Mouse (Mus musculus): ENCODE results near the gene Lrrc74a. TPM values are rescaled to one million over a fixed set of nuclear protein-coding genes. Genes with fewer than 3 reads are reported as not detected.

Gene Lrrc74a
- total RNA-seq (2014; rRNA removed): not detected in 2 replicates
- not detected in 2 replicates for polyA plus RNA-seq (2012; rRNA removed)

- no peak for DNase-seq (ENCODE audit: extremely low read depth, low read depth, low spot score)
- Histone ChIP-seq H3K27me3 (ENCODE audit: control insufficient read depth, insufficient read depth, low read length) (no peaks in the 10 kb centered on the region), H3K9ac (ENCODE audit: low read depth, low read length) (no peak within 1 kb of the TSS), H3K27ac (replicated peaks; ENCODE audit: insufficient read depth, low read depth, low read length) (no peak within 1 kb of the TSS), H3K4me3 (ENCODE audit: insufficient read depth, low read depth, low read length) (no peak within 1 kb of the TSS), H3K36me3 (ENCODE audit: control insufficient read depth, insufficient read depth, low read length) (no peaks in the 10 kb centered on the region), H3K79me2 (ENCODE audit: control insufficient read depth, insufficient read depth, low read length) (no peaks in the 10 kb centered on the region), H3K4me1 (ENCODE audit: control insufficient read depth, insufficient read depth, low read length) (no peaks in the 10 kb centered on the region)
- WGBS: 83% methylated on average over 8 of the region's 8 CpGs
- TF ChIP-seq CTCF (IDR thresholded peaks at IDR 0.05; ENCODE audit: low read depth, low read length): no peak
- TF ChIP-seq POLR2A (IDR thresholded peaks at IDR 0.05; ENCODE audit: extremely low read depth, insufficient read depth, low read length): no peak
These were observed at the start of gene Lrrc74a for GRCm38 (mm10) chr12:86734319-86734810. Gene Lrrc74a, plus strand, starts transcription at chr12:86734369.

GRCm38 (mm10) chr12:86685275-86685674 lies 48.9 kb upstream of the Lrrc74a start:
- 81% methylated on average over 9 of the region's 9 CpGs for WGBS
- DNase-seq (ENCODE audit: extremely low read depth, low read depth, low spot score): no peak
- no peaks in the 10 kb centered on the region for H3K36me3 ChIP-seq (ENCODE audit: control insufficient read depth, insufficient read depth, low read length)
- H3K9ac ChIP-seq (ENCODE audit: low read depth, low read length): no peak overlapping the region
- H3K79me2 ChIP-seq (ENCODE audit: control insufficient read depth, insufficient read depth, low read length): no peaks in the 10 kb centered on the region
- no peaks in the 10 kb centered on the region for H3K27me3 ChIP-seq (ENCODE audit: control insufficient read depth, insufficient read depth, low read length)
- H3K4me1 ChIP-seq (ENCODE audit: control insufficient read depth, insufficient read depth, low read length): no peaks in the 10 kb centered on the region; the same call in 1 of the 2 replicates
- no peak overlapping the region for H3K27ac ChIP-seq (replicated peaks; ENCODE audit: insufficient read depth, low read depth, low read length)
- no peak for TF ChIP-seq CTCF (IDR thresholded peaks at IDR 0.05; ENCODE audit: low read depth, low read length)
- TF ChIP-seq POLR2A (IDR thresholded peaks at IDR 0.05; ENCODE audit: extremely low read depth, insufficient read depth, low read length): no peak
- H3K4me3 ChIP-seq (ENCODE audit: insufficient read depth, low read depth, low read length): no peak overlapping the region

- 52% methylated on average over 13 of the region's 13 CpGs for WGBS
- DNase-seq (ENCODE audit: extremely low read depth, low read depth, low spot score): no peak
- H3K36me3 ChIP-seq (ENCODE audit: control insufficient read depth, insufficient read depth, low read length): no peaks in the 10 kb centered on the region
- H3K27ac ChIP-seq (replicated peaks; ENCODE audit: insufficient read depth, low read depth, low read length): no peak overlapping the region
- no peaks in the 10 kb centered on the region for H3K79me2 ChIP-seq (ENCODE audit: control insufficient read depth, insufficient read depth, low read length)
- no peak overlapping the region for H3K4me3 ChIP-seq (ENCODE audit: insufficient read depth, low read depth, low read length)
- TF ChIP-seq CTCF (IDR thresholded peaks at IDR 0.05; ENCODE audit: low read depth, low read length): no peak
- no peak for TF ChIP-seq POLR2A (IDR thresholded peaks at IDR 0.05; ENCODE audit: extremely low read depth, insufficient read depth, low read length)
- no peaks in the 10 kb centered on the region for H3K27me3 ChIP-seq (ENCODE audit: control insufficient read depth, insufficient read depth, low read length)
- no peak overlapping the region for H3K9ac ChIP-seq (ENCODE audit: low read depth, low read length)
- H3K4me1 ChIP-seq (ENCODE audit: control insufficient read depth, insufficient read depth, low read length): no peaks in the 10 kb centered on the region; the same call in 1 of the 2 replicates
These were observed 47.4 kb upstream of the Lrrc74a start for GRCm38 (mm10) chr12:86686551-86687330.

- no peaks in the 10 kb centered on the region for H3K36me3 ChIP-seq (ENCODE audit: control insufficient read depth, insufficient read depth, low read length)
- H3K4me3 ChIP-seq (ENCODE audit: insufficient read depth, low read depth, low read length): no peak overlapping the region
- no peaks in the 10 kb centered on the region; the same call in 1 of the 2 replicates for H3K4me1 ChIP-seq (ENCODE audit: control insufficient read depth, insufficient read depth, low read length)
- TF ChIP-seq POLR2A (IDR thresholded peaks at IDR 0.05; ENCODE audit: extremely low read depth, insufficient read depth, low read length) (no peak), CTCF (IDR thresholded peaks at IDR 0.05; ENCODE audit: low read depth, low read length) (no peak)
- no peaks in the 10 kb centered on the region for H3K79me2 ChIP-seq (ENCODE audit: control insufficient read depth, insufficient read depth, low read length)
- DNase-seq (ENCODE audit: extremely low read depth, low read depth, low spot score): no peak
- H3K27ac ChIP-seq (replicated peaks; ENCODE audit: insufficient read depth, low read depth, low read length): no peak overlapping the region; the same call in 1 of the 2 replicates
- no peak overlapping the region for H3K9ac ChIP-seq (ENCODE audit: low read depth, low read length)
- H3K27me3 ChIP-seq (ENCODE audit: control insufficient read depth, insufficient read depth, low read length): no peaks in the 10 kb centered on the region
- 65% methylated on average over 4 of the region's 4 CpGs for WGBS
These were observed 46.7 kb upstream of the Lrrc74a start for GRCm38 (mm10) chr12:86687445-86687955.

- Histone ChIP-seq H3K4me3 (ENCODE audit: insufficient read depth, low read depth, low read length) (no peak overlapping the region), H3K36me3 (ENCODE audit: control insufficient read depth, insufficient read depth, low read length) (no peaks in the 10 kb centered on the region), H3K27me3 (ENCODE audit: control insufficient read depth, insufficient read depth, low read length) (no peaks in the 10 kb centered on the region), H3K27ac (replicated peaks; ENCODE audit: insufficient read depth, low read depth, low read length) (no peak overlapping the region; the same call in 1 of the 2 replicates), H3K4me1 (ENCODE audit: control insufficient read depth, insufficient read depth, low read length) (no peaks in the 10 kb centered on the region; the same call in 1 of the 2 replicates), H3K9ac (ENCODE audit: low read depth, low read length) (no peak overlapping the region), H3K79me2 (ENCODE audit: control insufficient read depth, insufficient read depth, low read length) (no peaks in the 10 kb centered on the region)
- WGBS: 79% methylated on average over 4 of the region's 4 CpGs
- no peak for DNase-seq (ENCODE audit: extremely low read depth, low read depth, low spot score)
- TF ChIP-seq CTCF (IDR thresholded peaks at IDR 0.05; ENCODE audit: low read depth, low read length): no peak
- TF ChIP-seq POLR2A (IDR thresholded peaks at IDR 0.05; ENCODE audit: extremely low read depth, insufficient read depth, low read length): no peak
These were observed 46.1 kb upstream of the Lrrc74a start for GRCm38 (mm10) chr12:86687971-86688573.
